Mouse (Mus musculus): Measurements from ENCODE around the gene Slc6a11. TPM values are rescaled to one million over a fixed set of nuclear protein-coding genes. Genes with fewer than 3 reads are reported as not detected.

Slc6a11 gene
- polyA plus RNA-seq, 1 experiment from 2014 or later, result not detected

GRCm38 (mm10) chr6:114132472-114132871 is 1.4 kb downstream of the Slc6a11 start:
- no peak overlapping the region for H3K27ac ChIP-seq (ENCODE audit: low read depth, low read length)
- no peaks in the 10 kb centered on the region for H3K9me3 ChIP-seq (replicated peaks; ENCODE audit: control insufficient read depth, low read length)
- 70% methylated on average over 3 of the region's 3 CpGs for WGBS (ENCODE audit: insufficient replicate concordance)
- ATAC-seq (replicated peaks; ENCODE audit: insufficient number of reproducible peaks, low FRiP score, low TSS enrichment), result no peak
- no peak overlapping the region for H3K9ac ChIP-seq (ENCODE audit: low read depth, low read length)
- no peak overlapping the region for H3K4me3 ChIP-seq (ENCODE audit: low read depth, low read length)
- 0 out of 2 replicates have a peak, but pooled peaks cover 6% of the 10 kb centered on the region for H3K4me1 ChIP-seq (ENCODE audit: control insufficient read depth, insufficient read depth, low read length)
- no peaks in the 10 kb centered on the region for H3K36me3 ChIP-seq (ENCODE audit: control insufficient read depth, insufficient read depth, low read length)
- peaks cover 52% of the 10 kb centered on the region for H3K27me3 ChIP-seq (ENCODE audit: control insufficient read depth, insufficient read depth, low read length)
- H3K4me2 ChIP-seq, result no peak overlapping the region

GRCm38 (mm10) chr6:114132916-114133315 is 1.9 kb downstream of the Slc6a11 start:
- WGBS (ENCODE audit: insufficient replicate concordance), result 77% methylated on average over 8 of the region's 8 CpGs
- Histone ChIP-seq H3K4me3 (ENCODE audit: low read depth, low read length) (no peak overlapping the region), H3K4me2 (no peak overlapping the region), H3K9me3 (replicated peaks; ENCODE audit: control insufficient read depth, low read length) (no peaks in the 10 kb centered on the region), H3K36me3 (ENCODE audit: control insufficient read depth, insufficient read depth, low read length) (no peaks in the 10 kb centered on the region), H3K4me1 (ENCODE audit: control insufficient read depth, insufficient read depth, low read length) (0 out of 2 replicates have a peak, but pooled peaks cover 6% of the 10 kb centered on the region), H3K27me3 (ENCODE audit: control insufficient read depth, insufficient read depth, low read length) (peaks cover 53% of the 10 kb centered on the region), H3K27ac (ENCODE audit: low read depth, low read length) (no peak overlapping the region), H3K9ac (ENCODE audit: low read depth, low read length) (no peak overlapping the region)
- ATAC-seq (replicated peaks; ENCODE audit: insufficient number of reproducible peaks, low FRiP score, low TSS enrichment), result no peak

- Histone ChIP-seq H3K4me2 (no peak overlapping the region), H3K27ac (ENCODE audit: low read depth, low read length) (no peak overlapping the region), H3K9ac (ENCODE audit: low read depth, low read length) (no peak overlapping the region), H3K9me3 (replicated peaks; ENCODE audit: control insufficient read depth, low read length) (no peaks in the 10 kb centered on the region; the same call in 1 of the 2 replicates), H3K4me1 (ENCODE audit: control insufficient read depth, insufficient read depth, low read length) (no peaks in the 10 kb centered on the region), H3K36me3 (ENCODE audit: control insufficient read depth, insufficient read depth, low read length) (no peaks in the 10 kb centered on the region), H3K4me3 (ENCODE audit: low read depth, low read length) (no peak overlapping the region), H3K27me3 (ENCODE audit: control insufficient read depth, insufficient read depth, low read length) (peaks cover 5% of the 10 kb centered on the region; the same call in 1 of the 2 replicates)
- no peak for ATAC-seq (replicated peaks; ENCODE audit: insufficient number of reproducible peaks, low FRiP score, low TSS enrichment)
- WGBS (ENCODE audit: insufficient replicate concordance), result 81% methylated on average over 8 of the region's 8 CpGs
Observed at GRCm38 (mm10) chr6:114138970-114139369, 7.9 kb downstream of the Slc6a11 start.

- H3K27me3 ChIP-seq (ENCODE audit: control insufficient read depth, insufficient read depth, low read length), result peaks cover 6% of the 10 kb centered on the region; the same call in 1 of the 2 replicates
- no peaks in the 10 kb centered on the region; the same call in 1 of the 2 replicates for H3K9me3 ChIP-seq (replicated peaks; ENCODE audit: control insufficient read depth, low read length)
- H3K36me3 ChIP-seq (ENCODE audit: control insufficient read depth, insufficient read depth, low read length), result no peaks in the 10 kb centered on the region
- no peak overlapping the region for H3K27ac ChIP-seq (ENCODE audit: low read depth, low read length)
- H3K9ac ChIP-seq (ENCODE audit: low read depth, low read length), result no peak overlapping the region
- H3K4me1 ChIP-seq (ENCODE audit: control insufficient read depth, insufficient read depth, low read length), result no peaks in the 10 kb centered on the region
- 66% methylated on average over 3 of the region's 3 CpGs for WGBS (ENCODE audit: insufficient replicate concordance)
- H3K4me2 ChIP-seq, result no peak overlapping the region
- ATAC-seq (replicated peaks; ENCODE audit: insufficient number of reproducible peaks, low FRiP score, low TSS enrichment), result no peak
- H3K4me3 ChIP-seq (ENCODE audit: low read depth, low read length), result no peak overlapping the region
Observed at GRCm38 (mm10) chr6:114141481-114141880, 10.4 kb downstream of the Slc6a11 start.

GRCm38 (mm10) chr6:114142480-114142879 is 11.4 kb downstream of the Slc6a11 start:
- no peak overlapping the region for H3K4me2 ChIP-seq
- no peak for ATAC-seq (replicated peaks; ENCODE audit: insufficient number of reproducible peaks, low FRiP score, low TSS enrichment)
- H3K9me3 ChIP-seq (replicated peaks; ENCODE audit: control insufficient read depth, low read length), result no peaks in the 10 kb centered on the region; the same call in 1 of the 2 replicates
- H3K4me1 ChIP-seq (ENCODE audit: control insufficient read depth, insufficient read depth, low read length), result no peaks in the 10 kb centered on the region
- no peaks in the 10 kb centered on the region for H3K36me3 ChIP-seq (ENCODE audit: control insufficient read depth, insufficient read depth, low read length)
- 81% methylated on average over 11 of the region's 11 CpGs for WGBS (ENCODE audit: insufficient replicate concordance)
- no peak overlapping the region for H3K9ac ChIP-seq (ENCODE audit: low read depth, low read length)
- H3K27ac ChIP-seq (ENCODE audit: low read depth, low read length), result no peak overlapping the region
- peaks cover 6% of the 10 kb centered on the region; the same call in 1 of the 2 replicates for H3K27me3 ChIP-seq (ENCODE audit: control insufficient read depth, insufficient read depth, low read length)
- H3K4me3 ChIP-seq (ENCODE audit: low read depth, low read length), result no peak overlapping the region

- Histone ChIP-seq H3K9ac (ENCODE audit: low read depth, low read length) (no peak overlapping the region), H3K27ac (ENCODE audit: low read depth, low read length) (no peak overlapping the region), H3K4me2 (no peak overlapping the region), H3K4me1 (ENCODE audit: control insufficient read depth, insufficient read depth, low read length) (no peaks in the 10 kb centered on the region), H3K36me3 (ENCODE audit: control insufficient read depth, insufficient read depth, low read length) (no peaks in the 10 kb centered on the region), H3K9me3 (replicated peaks; ENCODE audit: control insufficient read depth, low read length) (no peaks in the 10 kb centered on the region; the same call in 1 of the 2 replicates), H3K27me3 (ENCODE audit: control insufficient read depth, insufficient read depth, low read length) (peaks cover 4% of the 10 kb centered on the region; the same call in 1 of the 2 replicates), H3K4me3 (ENCODE audit: low read depth, low read length) (no peak overlapping the region)
- 50% methylated on average over 2 of the region's 2 CpGs for WGBS (ENCODE audit: insufficient replicate concordance)
- no peak for ATAC-seq (replicated peaks; ENCODE audit: insufficient number of reproducible peaks, low FRiP score, low TSS enrichment)
Observed at GRCm38 (mm10) chr6:114143544-114143943, 12.5 kb downstream of the Slc6a11 start.

- Histone ChIP-seq H3K27me3 (ENCODE audit: control insufficient read depth, insufficient read depth, low read length) (peaks cover 4% of the 10 kb centered on the region; the same call in 1 of the 2 replicates), H3K36me3 (ENCODE audit: control insufficient read depth, insufficient read depth, low read length) (no peaks in the 10 kb centered on the region), H3K4me2 (no peak overlapping the region), H3K9ac (ENCODE audit: low read depth, low read length) (no peak overlapping the region), H3K4me1 (ENCODE audit: control insufficient read depth, insufficient read depth, low read length) (no peaks in the 10 kb centered on the region), H3K9me3 (replicated peaks; ENCODE audit: control insufficient read depth, low read length) (no peaks in the 10 kb centered on the region; the same call in 1 of the 2 replicates), H3K27ac (ENCODE audit: low read depth, low read length) (no peak overlapping the region), H3K4me3 (ENCODE audit: low read depth, low read length) (no peak overlapping the region)
- ATAC-seq (replicated peaks; ENCODE audit: insufficient number of reproducible peaks, low FRiP score, low TSS enrichment), result no peak
- WGBS (ENCODE audit: insufficient replicate concordance), result 63% methylated on average over 6 of the region's 6 CpGs
Observed at GRCm38 (mm10) chr6:114144447-114145105, 13.5 kb downstream of the Slc6a11 start.

- Histone ChIP-seq H3K9ac (ENCODE audit: low read depth, low read length) (no peak overlapping the region), H3K4me3 (ENCODE audit: low read depth, low read length) (no peak overlapping the region), H3K9me3 (replicated peaks; ENCODE audit: control insufficient read depth, low read length) (no peaks in the 10 kb centered on the region; the same call in 1 of the 2 replicates), H3K36me3 (ENCODE audit: control insufficient read depth, insufficient read depth, low read length) (no peaks in the 10 kb centered on the region), H3K4me1 (ENCODE audit: control insufficient read depth, insufficient read depth, low read length) (no peaks in the 10 kb centered on the region), H3K4me2 (no peak overlapping the region), H3K27me3 (ENCODE audit: control insufficient read depth, insufficient read depth, low read length) (peaks cover 4% of the 10 kb centered on the region; the same call in 1 of the 2 replicates), H3K27ac (ENCODE audit: low read depth, low read length) (no peak overlapping the region)
- WGBS (ENCODE audit: insufficient replicate concordance), result 72% methylated on average over 6 of the region's 6 CpGs
- ATAC-seq (replicated peaks; ENCODE audit: insufficient number of reproducible peaks, low FRiP score, low TSS enrichment), result no peak
Observed at GRCm38 (mm10) chr6:114145650-114146329, 14.7 kb downstream of the Slc6a11 start.

All from heart, embryonic 11.5 days (tissue).